Mouse (Mus musculus) midbrain, embryonic 11.5 days (tissue): ENCODE measurements at regions not wholly inside any gene's neighbourhood (a gene's known extent, or its start where the extent isn't known, plus 50 kb on each side); places are given as distances from the start of the nearest gene placed in this dataset.

Experiments
- ATAC-seq: fragments of 200-750 bp; cut with Nextera tagmentation; 2 replicates; pipeline ENCODE4 v1.8.0; 2017; ENCODE audit warnings: moderate TSS enrichment, moderate library complexity; ENCODE audit not compliant: low FRiP score
- DNase-seq: peaks from one replicate; pipeline ENCODE4 v3.0.0; 2015; ENCODE audit warnings: low spot score; ENCODE audit errors: missing footprints
- H3K27ac ChIP-seq: fragments of 300-500 bp; sonication (generic); 2 replicates; pipeline ENCODE4 v1.5.1; 2014; ENCODE audit warnings: low read depth, low read length
- H3K27me3 ChIP-seq: fragments of 300-500 bp; sonication (generic); 2 replicates; pipeline ENCODE4 v1.6.1; 2014; ENCODE audit warnings: mild to moderate bottlenecking, low read length, moderate library complexity, mixed read lengths; ENCODE audit not compliant: control insufficient read depth, insufficient read depth
- H3K36me3 ChIP-seq: fragments of 300-500 bp; sonication (generic); 2 replicates; pipeline ENCODE4 v1.6.1; 2014; ENCODE audit warnings: mild to moderate bottlenecking, low read length, moderate library complexity, mixed read lengths; ENCODE audit not compliant: control insufficient read depth, insufficient read depth
- H3K4me1 ChIP-seq: fragments of 300-500 bp; sonication (generic); 2 replicates; pipeline ENCODE4 v1.6.1; 2014; ENCODE audit warnings: low read length; ENCODE audit not compliant: control insufficient read depth, insufficient read depth
- H3K4me2 ChIP-seq: fragments of 300-500 bp; sonication (generic); 2 replicates; pipeline ENCODE4 v1.6.1; 2014; ENCODE audit warnings: mild to moderate bottlenecking, moderate library complexity
- H3K4me3 ChIP-seq: fragments of 300-500 bp; sonication (generic); 2 replicates; pipeline ENCODE4 v1.5.1; 2014; ENCODE audit warnings: low read depth, low read length
- H3K9ac ChIP-seq: fragments of 300-500 bp; sonication (generic); 2 replicates; pipeline ENCODE4 v1.6.1; 2014; ENCODE audit warnings: low read length
- H3K9me3 ChIP-seq: fragments of 300-500 bp; sonication (generic); 2 replicates; pipeline ENCODE4 v1.6.1; 2016; ENCODE audit warnings: low read length; ENCODE audit not compliant: control insufficient read depth
- WGBS: fragments of 180-500 bp; shearing (Covaris S2); extraction: QIAGEN DNeasy Blood & Tissue Kit; methylation state at CpG from one replicate; pipeline ENCODE4 v1.1.7; 2014; 5-methylcytosine and 5-hydroxymethylcytosine counted together

- Histone ChIP-seq H3K27ac (no peak overlapping the region), H3K9ac (no peak overlapping the region), H3K4me3 (no peak overlapping the region), H3K4me2 (no peak overlapping the region), H3K4me1 (no peaks in the 10 kb centered on the region), H3K36me3 (no peaks in the 10 kb centered on the region), H3K9me3 (no peaks in the 10 kb centered on the region), H3K27me3 (no peaks in the 10 kb centered on the region)
- 64% methylated on average over 4 of the region's 4 CpGs for WGBS
- no peak for DNase-seq
- ATAC-seq: no peak
Measured at GRCm38 (mm10) chr5:12301833-12302808, 81.1 kb upstream of the Sema3d start.

- H3K27ac ChIP-seq: no peak overlapping the region
- no peak for DNase-seq
- H3K9me3 ChIP-seq: no peaks in the 10 kb centered on the region
- H3K4me2 ChIP-seq: no peak overlapping the region
- ATAC-seq: no peak
- H3K9ac ChIP-seq: no peak overlapping the region
- no peaks in the 10 kb centered on the region for H3K27me3 ChIP-seq
- no peaks in the 10 kb centered on the region for H3K4me1 ChIP-seq
- no peaks in the 10 kb centered on the region for H3K36me3 ChIP-seq
- H3K4me3 ChIP-seq: no peak overlapping the region
Measured at GRCm38 (mm10) chr5:12309408-12309807, 73.8 kb upstream of the Sema3d start.

- 79% methylated on average over 4 of the region's 4 CpGs for WGBS
- DNase-seq (no peak), ATAC-seq (no peak)
- no peaks in the 10 kb centered on the region for H3K36me3 ChIP-seq
- no peaks in the 10 kb centered on the region for H3K4me1 ChIP-seq
- no peak overlapping the region for H3K27ac ChIP-seq
- no peaks in the 10 kb centered on the region for H3K9me3 ChIP-seq
- no peaks in the 10 kb centered on the region for H3K27me3 ChIP-seq
- no peak overlapping the region for H3K9ac ChIP-seq
- H3K4me2 ChIP-seq: no peak overlapping the region
- H3K4me3 ChIP-seq: no peak overlapping the region
Measured at GRCm38 (mm10) chr5:12332648-12333305, 50.4 kb upstream of the Sema3d start.
